Mouse (Mus musculus): ENCODE measurements around the gene Pex10. TPM values are rescaled to one million over a fixed set of nuclear protein-coding genes. Genes with fewer than 3 reads are reported as not detected.

Pex10 gene
- polyA plus RNA-seq, 1 experiment from 2014 or later = 21.4 TPM

DNA sequence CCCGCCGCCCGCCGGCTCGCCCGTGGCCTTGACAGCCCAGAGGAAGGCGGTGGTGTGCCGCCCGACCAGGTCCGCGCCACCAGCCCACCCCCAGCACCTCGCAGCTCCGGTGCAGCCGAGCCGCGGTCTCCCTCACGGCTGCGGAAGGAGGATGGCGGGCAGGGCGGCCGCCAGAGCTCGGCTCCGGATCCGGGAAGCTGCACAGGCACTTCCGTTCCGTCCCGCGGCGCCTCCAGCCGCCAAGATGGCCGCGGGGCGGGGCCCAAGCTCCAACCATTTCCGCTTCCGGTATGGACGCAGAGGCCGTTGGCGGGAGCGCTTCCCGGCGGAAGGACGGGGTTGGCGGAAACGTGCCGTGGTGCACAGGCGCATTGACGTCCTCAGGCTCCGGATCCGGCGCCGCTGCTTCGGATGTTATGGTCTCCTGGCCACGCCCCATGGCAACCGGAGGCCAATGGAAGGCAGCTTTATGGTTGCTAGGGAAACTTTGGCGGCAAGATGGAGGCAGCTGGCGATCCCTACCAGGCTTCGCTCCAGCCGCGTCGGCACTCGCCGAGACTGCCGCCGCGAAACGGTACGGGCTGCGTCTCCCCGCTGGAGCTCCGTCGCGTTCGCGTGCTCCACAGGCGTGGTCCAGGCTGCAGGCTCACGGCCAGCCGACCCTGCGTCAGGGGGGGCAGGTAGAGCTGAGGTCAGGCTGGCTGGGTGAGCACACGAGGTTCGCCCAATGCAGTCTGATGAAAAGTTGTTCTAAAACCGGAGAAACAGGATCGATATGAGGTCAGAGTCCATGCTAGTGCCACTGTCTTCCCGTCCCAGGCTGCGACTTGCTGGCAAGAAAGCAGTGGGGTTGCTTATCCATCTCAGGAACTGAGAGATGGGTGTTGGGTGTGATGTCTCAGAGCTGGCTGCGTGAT lies 19.6 kb downstream of the Pex10 start, which contains the start of the genes Rer1 and Morn1:
Gene Rer1, minus strand, starts transcription at position 275 of the 917 bp plus-strand sequence.
Gene Morn1, plus strand, starts transcription at position 470 of the 917 bp plus-strand sequence.
- peak; percentile 100 for DNase-seq (ENCODE audit: low spot score)
- Histone ChIP-seq H3K27me3 (ENCODE audit: insufficient read depth, poor library complexity, severe bottlenecking) (no peaks in the 10 kb centered on the region), H3K4me1 (replicated peaks) (peaks cover 37% of the 10 kb centered on the region), H3K27ac (peak within 1 kb of the TSS; percentile 94), H3K9me3 (no peaks in the 10 kb centered on the region), H3K4me3 (peak within 1 kb of the TSS; percentile 96), H3K36me3 (peaks cover 42% of the 10 kb centered on the region)
- WGBS = under 1% methylated on average over 85 of the region's 85 CpGs

DNA sequence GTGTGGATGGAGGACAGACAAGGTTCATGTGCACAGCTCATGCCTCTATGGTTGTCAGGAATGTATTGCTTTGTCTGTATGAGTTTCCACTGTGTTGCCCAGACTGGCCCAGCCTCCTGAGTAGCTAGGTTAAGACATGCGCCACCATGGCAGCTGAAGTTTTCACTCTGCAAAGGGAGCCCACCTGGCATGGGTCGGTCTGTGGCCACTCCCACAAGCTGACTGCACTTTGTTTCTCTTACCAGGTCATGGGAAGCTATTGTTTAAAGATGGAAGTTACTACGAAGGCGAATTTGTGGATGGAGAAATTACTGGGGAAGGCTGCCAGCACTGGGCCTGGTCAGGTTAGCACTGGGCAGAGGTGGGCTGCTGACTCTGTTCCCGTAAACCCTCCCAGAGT lies 22.4 kb downstream of the Pex10 start:
- Histone ChIP-seq H3K4me3 (no peak overlapping the region), H3K4me1 (replicated peaks) (peaks cover 32% of the 10 kb centered on the region), H3K27ac (no peak overlapping the region), H3K9me3 (no peaks in the 10 kb centered on the region), H3K27me3 (ENCODE audit: insufficient read depth, poor library complexity, severe bottlenecking) (no peaks in the 10 kb centered on the region), H3K36me3 (peaks cover 15% of the 10 kb centered on the region)
- 89% methylated on average over 5 of the region's 5 CpGs for WGBS
- DNase-seq (ENCODE audit: low spot score) = no peak

- H3K4me3 ChIP-seq = no peak overlapping the region
- H3K27me3 ChIP-seq (ENCODE audit: insufficient read depth, poor library complexity, severe bottlenecking) = no peaks in the 10 kb centered on the region
- no peaks in the 10 kb centered on the region for H3K9me3 ChIP-seq
- peaks cover 15% of the 10 kb centered on the region for H3K36me3 ChIP-seq
- H3K27ac ChIP-seq = no peak overlapping the region
- WGBS = 92% methylated on average over 4 of the region's 4 CpGs
- no peak for DNase-seq (ENCODE audit: low spot score)
- H3K4me1 ChIP-seq (replicated peaks) = peaks cover 28% of the 10 kb centered on the region
Observed at GRCm38 (mm10) chr4:155090147-155090546, 23.3 kb downstream of the Pex10 start.

DNA sequence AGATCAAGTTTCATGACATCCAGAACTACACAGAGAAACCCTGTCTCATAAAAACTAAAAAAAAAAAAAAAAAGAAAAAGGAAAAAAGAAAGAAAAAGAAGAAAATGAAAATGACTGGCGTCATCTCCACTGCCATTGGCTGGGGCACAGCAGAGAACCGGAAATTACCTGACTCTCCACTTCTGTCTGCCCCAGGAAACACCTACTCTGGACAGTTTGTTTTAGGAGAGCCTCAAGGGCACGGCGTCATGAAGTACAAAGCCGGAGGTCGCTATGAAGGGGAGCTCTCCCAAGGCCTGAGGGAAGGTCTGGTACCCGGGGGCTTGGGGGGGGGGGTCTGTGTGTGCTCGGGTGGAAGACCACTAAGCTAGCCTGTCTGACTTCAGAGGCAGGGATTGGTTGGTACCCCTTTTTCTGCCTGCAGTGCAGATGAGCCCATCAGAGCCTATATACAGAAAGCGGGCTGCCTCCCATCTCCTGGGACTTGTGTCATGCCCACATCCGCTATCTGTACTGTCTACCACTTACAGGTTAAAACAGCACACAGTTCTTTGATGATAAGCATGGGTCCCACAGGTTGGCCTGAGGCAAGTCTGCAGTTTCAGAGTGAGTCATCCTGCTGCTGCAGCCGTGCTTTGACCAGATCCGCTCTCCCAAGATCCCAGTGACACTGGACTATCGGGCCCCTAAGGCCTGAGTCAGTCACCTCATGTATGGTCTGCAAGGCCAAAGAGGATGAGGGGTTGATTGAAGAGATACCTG lies 24.1 kb downstream of the Pex10 start:
- Histone ChIP-seq H3K4me1 (replicated peaks) (peaks cover 28% of the 10 kb centered on the region), H3K27ac (no peak overlapping the region), H3K27me3 (ENCODE audit: insufficient read depth, poor library complexity, severe bottlenecking) (no peaks in the 10 kb centered on the region), H3K9me3 (no peaks in the 10 kb centered on the region), H3K4me3 (no peak overlapping the region), H3K36me3 (peaks cover 15% of the 10 kb centered on the region)
- no peak for DNase-seq (ENCODE audit: low spot score)
- 93% methylated on average over 13 of the region's 13 CpGs for WGBS

- 94% methylated on average over 19 of the region's 19 CpGs for WGBS
- peaks cover 15% of the 10 kb centered on the region for H3K36me3 ChIP-seq
- no peak for DNase-seq (ENCODE audit: low spot score)
Observed at GRCm38 (mm10) chr4:155092718-155093430, 26.1 kb downstream of the Pex10 start.

GRCm38 (mm10) chr4:155093431-155094149 lies 26.8 kb downstream of the Pex10 start:
- Histone ChIP-seq H3K9me3 (no peaks in the 10 kb centered on the region), H3K4me3 (no peak overlapping the region), H3K4me1 (replicated peaks) (peaks cover 28% of the 10 kb centered on the region), H3K27me3 (ENCODE audit: insufficient read depth, poor library complexity, severe bottlenecking) (no peaks in the 10 kb centered on the region), H3K36me3 (peaks cover 15% of the 10 kb centered on the region), H3K27ac (peak overlapping the region; percentile 13; the same call in 1 of the 2 replicates)
- no peak for DNase-seq (ENCODE audit: low spot score)
- 84% methylated on average over 7 of the region's 7 CpGs for WGBS

More at GRCm38 (mm10) chr4:155092718-155093430, 26.1 kb downstream of the Pex10 start:
- Histone ChIP-seq H3K9me3 (no peaks in the 10 kb centered on the region), H3K27ac (no peak overlapping the region), H3K4me1 (replicated peaks) (peaks cover 28% of the 10 kb centered on the region), H3K4me3 (no peak overlapping the region), H3K27me3 (ENCODE audit: insufficient read depth, poor library complexity, severe bottlenecking) (no peaks in the 10 kb centered on the region)

- Histone ChIP-seq H3K9me3 (no peaks in the 10 kb centered on the region), H3K27me3 (ENCODE audit: insufficient read depth, poor library complexity, severe bottlenecking) (no peaks in the 10 kb centered on the region), H3K27ac (no peak overlapping the region; the same call in 1 of the 2 replicates), H3K36me3 (peaks cover 8% of the 10 kb centered on the region), H3K4me1 (replicated peaks) (peaks cover 28% of the 10 kb centered on the region), H3K4me3 (no peak overlapping the region)
- WGBS = 71% methylated on average over 3 of the region's 3 CpGs
- DNase-seq (ENCODE audit: low spot score) = peak; percentile 61
Observed at GRCm38 (mm10) chr4:155094565-155094964, 27.7 kb downstream of the Pex10 start.

DNA sequence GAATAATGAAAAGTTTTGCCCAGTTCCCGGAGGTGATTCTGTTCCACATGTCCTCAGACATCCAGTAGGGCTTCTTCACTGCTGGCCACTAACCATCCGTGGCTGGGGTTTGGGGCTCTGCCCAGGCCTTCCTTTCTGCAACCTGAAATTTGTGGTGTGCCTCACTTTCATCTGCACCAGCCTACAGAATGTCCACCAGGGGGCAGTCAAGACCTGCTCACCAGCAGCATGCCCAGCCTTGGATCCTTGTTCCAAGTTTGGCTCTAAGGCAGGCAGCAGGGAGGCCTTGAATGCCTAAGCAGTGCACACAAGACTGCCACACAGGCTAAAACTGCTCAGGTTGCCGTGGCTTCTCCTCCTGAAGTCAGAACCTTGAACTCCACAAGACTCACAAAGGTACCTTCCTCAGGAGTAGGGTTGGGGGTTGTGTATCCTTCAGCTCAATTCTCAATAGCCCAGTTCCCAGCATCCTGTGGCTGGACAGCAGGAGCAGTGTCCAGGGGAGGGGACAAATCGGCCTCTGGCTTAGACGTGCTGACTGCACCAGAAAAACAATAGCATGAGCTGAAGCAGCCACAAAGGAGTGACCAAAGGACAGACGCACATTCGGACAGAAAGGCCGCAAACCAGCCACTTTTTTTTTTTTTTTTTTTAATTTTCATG lies 28.6 kb downstream of the Pex10 start:
- Histone ChIP-seq H3K4me1 (replicated peaks) (peaks cover 35% of the 10 kb centered on the region), H3K27ac (peak overlapping the region; percentile 9; the same call in 1 of the 2 replicates), H3K36me3 (peaks cover 7% of the 10 kb centered on the region), H3K9me3 (no peaks in the 10 kb centered on the region), H3K27me3 (ENCODE audit: insufficient read depth, poor library complexity, severe bottlenecking) (no peaks in the 10 kb centered on the region), H3K4me3 (no peak overlapping the region)
- 37% methylated on average over 8 of the region's 8 CpGs for WGBS
- DNase-seq (ENCODE audit: low spot score) = peak; percentile 90

- Histone ChIP-seq H3K36me3 (peaks cover 4% of the 10 kb centered on the region), H3K27me3 (ENCODE audit: insufficient read depth, poor library complexity, severe bottlenecking) (no peaks in the 10 kb centered on the region), H3K4me3 (no peak overlapping the region), H3K9me3 (no peaks in the 10 kb centered on the region), H3K4me1 (replicated peaks) (peaks cover 41% of the 10 kb centered on the region), H3K27ac (peak overlapping the region; percentile 9; the same call in 1 of the 2 replicates)
- DNase-seq (ENCODE audit: low spot score) = no peak
- 86% methylated on average over 8 of the region's 8 CpGs for WGBS
Observed at GRCm38 (mm10) chr4:155095967-155096366, 29.2 kb downstream of the Pex10 start.

DNA sequence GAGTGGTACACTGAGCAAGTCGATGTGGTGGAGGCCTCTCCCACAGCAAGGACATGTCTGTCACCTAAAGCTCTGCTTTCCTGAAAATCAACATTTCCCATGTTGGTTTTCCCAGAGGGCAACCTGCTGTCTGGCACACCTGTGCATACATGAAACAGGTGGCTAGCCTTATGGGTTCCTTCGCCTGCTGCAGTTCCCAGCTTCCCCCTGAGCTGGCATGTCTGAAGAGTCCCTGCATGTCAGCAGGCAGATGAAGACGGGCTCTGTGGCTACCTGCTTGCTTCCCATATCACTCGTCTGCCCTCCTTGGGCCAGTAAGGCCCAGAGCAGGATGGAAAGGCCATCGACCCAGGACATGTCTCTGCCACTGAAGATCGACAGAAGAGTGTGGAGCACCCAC lies 30.6 kb downstream of the Pex10 start:
- H3K27ac ChIP-seq = peak overlapping the region; percentile 53
- H3K27me3 ChIP-seq (ENCODE audit: insufficient read depth, poor library complexity, severe bottlenecking) = no peaks in the 10 kb centered on the region
- no peak overlapping the region for H3K4me3 ChIP-seq
- DNase-seq (ENCODE audit: low spot score) = no peak
- H3K9me3 ChIP-seq = no peaks in the 10 kb centered on the region
- no peaks in the 10 kb centered on the region for H3K36me3 ChIP-seq
- peaks cover 45% of the 10 kb centered on the region for H3K4me1 ChIP-seq (replicated peaks)
- WGBS = 87% methylated on average over 6 of the region's 6 CpGs

DNA sequence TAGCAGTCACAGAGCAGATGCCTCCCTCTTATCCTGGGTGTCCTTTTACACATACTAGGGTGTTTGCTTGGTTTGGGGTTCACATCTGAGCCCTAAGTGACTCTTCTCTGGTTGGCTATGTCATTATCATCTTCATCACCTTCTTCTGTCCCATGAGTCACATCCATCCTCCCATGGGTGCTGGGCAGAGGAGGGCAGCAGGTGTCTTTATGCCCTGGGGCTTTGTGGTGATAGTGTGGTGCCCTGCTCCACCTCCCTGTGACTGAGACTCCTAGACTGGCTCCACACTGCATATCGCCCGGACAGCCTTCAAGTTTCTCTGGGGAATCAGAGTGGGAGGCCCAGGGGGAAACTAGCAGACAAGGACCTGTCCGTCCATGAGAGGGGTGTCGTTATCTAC lies 31.8 kb downstream of the Pex10 start:
- 82% methylated on average over 4 of the region's 4 CpGs for WGBS
- Histone ChIP-seq H3K27ac (no peak overlapping the region), H3K36me3 (no peaks in the 10 kb centered on the region), H3K4me1 (replicated peaks) (peaks cover 41% of the 10 kb centered on the region), H3K27me3 (ENCODE audit: insufficient read depth, poor library complexity, severe bottlenecking) (no peaks in the 10 kb centered on the region), H3K9me3 (no peaks in the 10 kb centered on the region), H3K4me3 (no peak overlapping the region)
- no peak for DNase-seq (ENCODE audit: low spot score)

Measured in hindbrain, embryonic 10.5 days (tissue).